Mouse (Mus musculus) midbrain, embryonic 12.5 days (tissue): Measurements from ENCODE around the gene Gm30191. TPM values are rescaled to one million over a fixed set of nuclear protein-coding genes. Genes with fewer than 3 reads are reported as not detected.
"Not testable (repeated sequence)": the region's sequence is repeated elsewhere in the genome, so short reads cannot be mapped to it uniquely, and the experiment has no call there.

Source experiments
- ATAC-seq: fragments of 200-750 bp; cut with Nextera tagmentation; 2 replicates; pipeline ENCODE4 v1.8.0; 2017; ENCODE audit warnings: low read depth, moderate TSS enrichment, moderate library complexity; ENCODE audit not compliant: low FRiP score
- H3K27ac ChIP-seq: fragments of 300-500 bp; sonication (generic); replicated peaks from 2 replicates; pipeline ENCODE4 v1.5.1; 2016; ENCODE audit warnings: mild to moderate bottlenecking
- H3K27me3 ChIP-seq: fragments of 300-500 bp; sonication (generic); 2 replicates; pipeline ENCODE4 v1.6.1; 2016; ENCODE audit warnings: mild to moderate bottlenecking
- H3K36me3 ChIP-seq: fragments of 300-500 bp; sonication (generic); 2 replicates; pipeline ENCODE4 v1.6.1; 2016
- H3K4me1 ChIP-seq: fragments of 300-500 bp; sonication (generic); 2 replicates; pipeline ENCODE4 v1.6.1; 2016
- H3K4me2 ChIP-seq: fragments of 300-500 bp; sonication (generic); replicated peaks from 2 replicates; pipeline ENCODE4 v1.6.1; 2016; ENCODE audit warnings: mild to moderate bottlenecking, moderate library complexity
- H3K4me3 ChIP-seq: fragments of 300-500 bp; sonication (generic); 2 replicates; pipeline ENCODE4 v1.5.1; 2016; ENCODE audit warnings: mild to moderate bottlenecking
- H3K9ac ChIP-seq: fragments of 300-500 bp; sonication (generic); replicated peaks from 2 replicates; pipeline ENCODE4 v1.6.1; 2016; ENCODE audit warnings: mild to moderate bottlenecking, moderate library complexity
- H3K9me3 ChIP-seq: fragments of 300-500 bp; sonication (generic); 2 replicates; pipeline ENCODE4 v1.6.1; 2016; ENCODE audit warnings: mild to moderate bottlenecking
- WGBS: fragments of 180-500 bp; shearing (Covaris S2); methylation state at CpG from one replicate; pipeline ENCODE4 v1.1.7; 2016; 5-methylcytosine and 5-hydroxymethylcytosine counted together
- polyA plus RNA-seq: library from polyadenylated mRNA; unstranded; fragments of >200 nt; fragmentation: Nextera tagmentation; extraction: Ambion mirVana; gene quantifications from 2 replicates; pipeline ENCODE4 v1.2.1, GENCODE M21; 2016

The Gm30191 gene
- polyA plus RNA-seq, 1 experiment from 2014 or later = not detected

GRCm38 (mm10) chr4:134252911-134253721 lies 6.4 kb downstream of the Gm30191 start:
- peak overlapping the region; percentile 37 for H3K4me2 ChIP-seq
- H3K27ac ChIP-seq = no peak overlapping the region; the same call in 1 of the 2 replicates
- peaks cover 88% of the 10 kb centered on the region for H3K27me3 ChIP-seq
- no peaks in the 10 kb centered on the region for H3K36me3 ChIP-seq
- peak overlapping the region; percentile 20 for H3K4me3 ChIP-seq
- 4% methylated on average over 15 of the region's 15 CpGs for WGBS
- ATAC-seq = no peak
- no peak overlapping the region for H3K9ac ChIP-seq
- H3K9me3 ChIP-seq = no peaks in the 10 kb centered on the region
- peaks cover 79% of the 10 kb centered on the region for H3K4me1 ChIP-seq

- Histone ChIP-seq H3K9me3 (no peaks in the 10 kb centered on the region), H3K4me1 (peaks cover 79% of the 10 kb centered on the region), H3K27me3 (peaks cover 81% of the 10 kb centered on the region), H3K4me3 (peak within 1 kb of the TSS; percentile 20), H3K27ac (no peak within 1 kb of the TSS; the same call in 1 of the 2 replicates), H3K9ac (no peak within 1 kb of the TSS), H3K36me3 (no peaks in the 10 kb centered on the region), H3K4me2 (peak within 1 kb of the TSS; percentile 37)
- WGBS = under 1% methylated on average over 13 of the region's 13 CpGs
- no peak for ATAC-seq
Observed at GRCm38 (mm10) chr4:134253722-134254324, 7.1 kb downstream of the Gm30191 start, which contains the start of gene Grrp1. TSS of gene Grrp1 (minus strand) at chr4:134254106.

- Histone ChIP-seq H3K4me3 (no peak overlapping the region), H3K9me3 (no peaks in the 10 kb centered on the region), H3K36me3 (no peaks in the 10 kb centered on the region), H3K4me1 (peaks cover 73% of the 10 kb centered on the region), H3K4me2 (no peak overlapping the region), H3K27ac (no peak overlapping the region), H3K9ac (no peak overlapping the region), H3K27me3 (peaks cover 71% of the 10 kb centered on the region)
- ATAC-seq = no peak
- 2% methylated on average over 3 of the region's 3 CpGs for WGBS
Observed at GRCm38 (mm10) chr4:134254835-134255234, 8.1 kb downstream of the Gm30191 start.

DNA sequence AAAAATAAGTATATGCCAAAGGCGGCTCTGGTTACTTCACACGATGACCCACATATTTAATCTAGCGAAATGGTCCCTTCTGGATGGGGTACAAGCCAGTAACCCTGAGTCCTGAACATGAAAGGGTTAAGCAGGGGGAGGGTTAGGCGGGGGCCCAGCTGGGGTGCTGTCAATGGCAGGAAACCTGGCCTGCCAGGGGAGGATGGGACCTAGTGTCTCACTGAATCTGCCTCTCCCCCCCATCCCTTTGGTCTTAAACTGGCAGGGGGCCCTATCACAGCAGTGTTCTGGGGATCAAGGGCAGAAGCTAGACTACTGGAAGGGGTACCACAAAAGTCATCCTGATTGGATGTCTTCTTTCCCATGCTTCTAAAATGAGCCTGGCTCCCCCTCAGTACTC lies 9.1 kb downstream of the Gm30191 start:
- Histone ChIP-seq H3K9ac (no peak overlapping the region), H3K4me2 (no peak overlapping the region), H3K4me3 (no peak overlapping the region), H3K36me3 (no peaks in the 10 kb centered on the region), H3K4me1 (peaks cover 62% of the 10 kb centered on the region), H3K9me3 (no peaks in the 10 kb centered on the region), H3K27ac (no peak overlapping the region), H3K27me3 (peaks cover 61% of the 10 kb centered on the region)
- WGBS = 16% methylated on average over 4 of the region's 4 CpGs
- ATAC-seq = no peak

DNA sequence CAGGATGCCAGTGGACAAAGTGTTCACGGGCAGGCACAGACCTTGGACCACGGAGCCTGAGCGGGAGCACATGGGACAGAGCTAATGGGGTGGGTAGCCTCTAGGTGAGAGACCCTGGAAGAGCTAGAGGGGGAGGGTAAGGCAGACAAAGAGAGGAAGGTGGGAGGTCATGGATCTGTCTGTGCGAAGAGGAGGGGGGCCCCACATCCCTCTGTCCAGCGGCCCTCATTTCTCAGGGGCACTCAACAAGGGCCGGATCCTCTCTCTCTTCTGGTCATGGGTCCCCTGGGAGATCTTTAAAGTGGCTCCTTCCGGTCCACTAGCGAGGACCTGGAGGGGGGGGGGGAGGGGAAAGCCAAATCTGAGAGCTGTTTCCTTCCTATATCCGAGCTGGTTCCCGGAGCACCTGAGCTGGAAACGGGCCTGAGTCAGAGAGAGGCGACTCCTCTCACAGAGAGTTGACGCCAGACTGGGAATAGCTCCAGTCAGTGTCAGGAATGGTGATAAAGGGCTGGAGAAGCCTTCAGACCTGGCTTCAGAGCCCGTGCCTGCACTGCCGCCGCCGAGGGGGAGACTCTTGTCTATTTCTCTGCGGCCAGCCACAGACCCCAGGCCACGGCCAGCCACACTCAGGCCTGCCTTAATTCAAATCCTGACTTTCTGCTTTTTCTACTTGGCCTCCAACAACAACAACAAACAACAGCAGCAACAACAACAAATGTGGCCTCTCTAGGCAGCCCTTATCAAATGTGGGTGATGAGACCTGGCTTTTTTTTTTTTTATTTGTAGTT lies 9.9 kb downstream of the Gm30191 start:
- ATAC-seq = no peak
- H3K9ac ChIP-seq = 0 out of 2 replicates have a peak overlapping the region, but pooled peaks have one; percentile 11
- H3K36me3 ChIP-seq = no peaks in the 10 kb centered on the region
- H3K27ac ChIP-seq = no peak overlapping the region
- H3K9me3 ChIP-seq = no peaks in the 10 kb centered on the region
- peak overlapping the region; percentile 23 for H3K4me2 ChIP-seq
- WGBS = 4% methylated on average over 19 of the region's 19 CpGs
- H3K4me1 ChIP-seq = peaks cover 55% of the 10 kb centered on the region
- no peak overlapping the region for H3K4me3 ChIP-seq
- peaks cover 53% of the 10 kb centered on the region for H3K27me3 ChIP-seq

- no peak overlapping the region for H3K27ac ChIP-seq
- no peak for ATAC-seq
- no peak overlapping the region for H3K4me2 ChIP-seq
- 6% methylated on average over 11 of the region's 11 CpGs for WGBS
- no peak overlapping the region for H3K9ac ChIP-seq
- H3K4me3 ChIP-seq = no peak overlapping the region
- no peaks in the 10 kb centered on the region for H3K36me3 ChIP-seq
- H3K4me1 ChIP-seq = peaks cover 47% of the 10 kb centered on the region
- peaks cover 45% of the 10 kb centered on the region for H3K27me3 ChIP-seq
- no peaks in the 10 kb centered on the region for H3K9me3 ChIP-seq
Observed at GRCm38 (mm10) chr4:134257198-134258009, 10.7 kb downstream of the Gm30191 start.

DNA sequence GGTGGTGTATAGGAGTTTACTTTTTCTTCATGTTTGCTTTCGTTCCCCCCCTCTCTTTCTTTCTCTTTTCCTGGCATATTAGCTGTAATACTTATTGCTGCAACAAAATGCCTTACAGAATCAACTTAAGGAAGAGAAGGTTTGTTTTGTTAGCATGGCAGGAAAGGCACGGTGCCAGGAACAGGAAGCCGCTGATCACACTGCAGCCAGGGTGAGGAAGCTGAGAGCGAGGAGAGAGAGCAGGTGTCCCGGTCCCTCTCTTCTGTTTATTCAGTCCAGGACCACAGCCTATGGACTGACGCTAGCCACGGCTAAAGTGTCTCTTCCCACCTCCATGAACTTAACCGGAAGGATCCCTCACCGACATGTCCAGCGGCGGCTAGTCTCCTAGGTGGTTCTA lies 11.6 kb downstream of the Gm30191 start:
- H3K4me3 ChIP-seq = no peak overlapping the region
- H3K4me1 ChIP-seq = peaks cover 37% of the 10 kb centered on the region
- no peak for ATAC-seq
- H3K9ac ChIP-seq = no peak overlapping the region
- no peak overlapping the region for H3K4me2 ChIP-seq
- no peaks in the 10 kb centered on the region for H3K9me3 ChIP-seq
- WGBS = 59% methylated on average over 11 of the region's 11 CpGs
- peaks cover 36% of the 10 kb centered on the region for H3K27me3 ChIP-seq
- H3K36me3 ChIP-seq = no peaks in the 10 kb centered on the region
- no peak overlapping the region for H3K27ac ChIP-seq

DNA sequence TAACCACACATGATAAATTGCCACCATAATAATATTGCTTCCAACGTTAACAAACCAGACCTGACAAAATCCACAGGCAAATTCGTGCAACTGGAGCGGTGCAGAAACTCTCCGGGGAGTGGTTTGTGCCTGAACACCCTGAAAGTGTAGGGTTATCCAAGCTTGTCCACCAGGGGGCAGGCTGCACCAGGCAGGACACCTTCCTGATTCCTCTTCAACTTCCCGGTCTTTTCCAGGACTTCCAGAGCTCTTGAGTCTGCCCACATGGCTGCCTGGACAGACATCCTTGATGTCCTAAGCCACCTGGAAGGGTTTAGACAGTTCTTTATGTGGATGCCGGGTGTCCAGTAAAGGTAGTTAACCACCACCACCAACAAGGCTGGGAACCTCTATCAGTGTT lies 16.5 kb downstream of the Gm30191 start:
- Histone ChIP-seq H3K4me1 (no peaks in the 10 kb centered on the region), H3K36me3 (no peaks in the 10 kb centered on the region), H3K9ac (no peak overlapping the region), H3K4me2 (no peak overlapping the region), H3K4me3 (no peak overlapping the region), H3K27me3 (no peaks in the 10 kb centered on the region), H3K9me3 (no peaks in the 10 kb centered on the region), H3K27ac (no peak overlapping the region)
- no peak for ATAC-seq
- WGBS = 39% methylated on average over 6 of the region's 6 CpGs

DNA sequence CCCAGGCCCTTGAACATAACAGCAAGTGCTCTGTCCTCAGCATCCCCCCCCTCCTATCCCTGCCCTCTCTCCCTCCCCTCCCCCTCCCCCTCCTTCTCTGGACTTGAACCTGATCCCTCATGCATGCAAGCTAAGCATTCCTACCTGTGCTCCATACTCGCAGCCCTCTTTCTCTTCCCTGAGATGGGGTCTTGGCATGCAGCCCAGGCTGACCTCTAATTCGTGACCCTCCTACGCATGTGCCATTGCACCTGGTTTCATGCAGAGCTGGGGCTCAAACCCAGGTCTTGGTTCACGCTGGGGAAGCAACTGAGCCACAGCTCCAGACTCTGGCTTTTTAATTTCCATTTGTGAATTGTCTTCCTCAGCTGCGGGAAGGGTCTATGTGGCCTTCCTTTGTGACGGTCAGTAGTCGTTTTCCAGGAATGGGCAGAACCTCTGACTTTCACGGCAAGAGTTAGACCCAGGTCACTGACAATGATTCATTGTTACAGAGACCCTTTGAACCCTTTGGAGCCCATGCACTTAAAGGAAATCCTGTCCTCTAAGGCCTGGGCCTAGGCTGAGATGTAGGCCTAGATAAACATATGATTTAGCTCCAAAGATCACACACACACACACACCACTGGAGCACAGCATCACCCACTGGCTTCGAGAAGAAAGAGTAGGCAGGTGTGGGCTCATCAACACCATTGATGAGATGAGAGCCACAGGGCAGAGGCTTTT lies 19.3 kb downstream of the Gm30191 start:
- WGBS = 71% methylated on average over 9 of the region's 9 CpGs
- H3K27ac ChIP-seq = no peak overlapping the region
- no peak for ATAC-seq
- no peaks in the 10 kb centered on the region for H3K4me1 ChIP-seq
- no peaks in the 10 kb centered on the region for H3K27me3 ChIP-seq
- no peak overlapping the region for H3K9ac ChIP-seq
- no peak overlapping the region for H3K4me3 ChIP-seq
- no peaks in the 10 kb centered on the region for H3K9me3 ChIP-seq
- H3K36me3 ChIP-seq = no peaks in the 10 kb centered on the region
- no peak overlapping the region for H3K4me2 ChIP-seq

DNA sequence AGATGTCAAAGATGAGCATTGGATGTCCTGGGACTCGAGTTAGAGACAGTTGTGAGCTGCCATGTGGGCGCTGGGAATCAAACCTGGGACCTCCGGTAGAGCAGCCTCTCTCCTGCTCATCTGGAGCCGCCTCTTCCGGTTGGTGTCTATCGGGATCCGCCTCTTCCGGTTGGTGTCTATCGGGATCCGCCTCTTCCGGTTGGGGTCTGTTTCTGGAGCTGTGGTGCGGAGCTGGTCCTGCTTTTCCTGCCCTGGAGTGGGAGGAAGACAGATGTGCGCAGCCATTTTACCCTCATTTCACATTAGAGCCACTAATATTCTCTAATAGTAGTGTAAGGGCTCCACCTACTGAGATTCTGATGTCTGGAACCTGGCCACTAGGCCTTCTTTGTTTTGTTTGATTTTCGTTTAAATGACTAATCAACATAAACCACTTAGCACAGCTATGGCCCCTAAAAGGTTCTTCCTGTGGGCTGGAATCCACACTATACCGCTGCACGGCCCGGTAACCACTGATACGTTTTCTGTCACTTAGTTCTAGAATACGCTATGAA lies 21.4 kb downstream of the Gm30191 start:
- H3K27me3 ChIP-seq = no peaks in the 10 kb centered on the region
- 0 out of 2 replicates have a peak, but pooled peaks cover under 1% of the 10 kb centered on the region for H3K4me1 ChIP-seq
- ATAC-seq = no peak
- no peak overlapping the region for H3K4me2 ChIP-seq
- H3K9ac ChIP-seq = no peak overlapping the region
- H3K4me3 ChIP-seq = no peak overlapping the region
- no peaks in the 10 kb centered on the region for H3K36me3 ChIP-seq
- WGBS = 88% methylated on average over 19 of the region's 19 CpGs
- no peaks in the 10 kb centered on the region for H3K9me3 ChIP-seq
- no peak overlapping the region for H3K27ac ChIP-seq

DNA sequence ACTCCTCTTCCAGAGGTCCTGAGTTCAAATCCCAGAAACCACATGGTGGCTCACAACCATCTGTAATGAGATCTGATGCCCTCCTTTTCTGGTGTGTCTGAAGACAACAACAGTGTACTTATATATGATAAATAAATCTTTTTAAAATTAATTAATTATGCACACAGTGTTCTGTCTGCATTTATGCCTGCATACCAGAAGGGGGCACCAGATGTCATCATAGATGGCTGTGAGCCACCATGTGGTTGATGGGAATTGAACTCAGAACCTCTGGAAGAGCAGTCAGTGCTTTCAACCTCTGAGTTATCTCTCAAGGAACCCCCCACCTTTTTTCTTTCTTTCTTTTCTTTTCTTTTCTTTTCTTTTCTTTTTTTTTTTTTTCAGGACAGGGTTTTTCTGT lies 22.9 kb downstream of the Gm30191 start:
- not testable (repeated sequence) for H3K36me3 ChIP-seq, H3K4me3 ChIP-seq, H3K27ac ChIP-seq, H3K9ac ChIP-seq, ATAC-seq, H3K4me1 ChIP-seq, H3K27me3 ChIP-seq, H3K9me3 ChIP-seq, H3K4me2 ChIP-seq
